Mouse (Mus musculus): Measurements from ENCODE around the gene Prkce.

- TF ChIP-seq POLR2A (IDR thresholded peaks at IDR 0.05; ENCODE audit: borderline replicate concordance, extremely low read depth, insufficient read depth, insufficient read length, poor library complexity, severe bottlenecking) (no peak), CTCF (IDR thresholded peaks at IDR 0.05; ENCODE audit: borderline replicate concordance, extremely low read depth, insufficient read depth, insufficient read length) (no peak)
These were observed 502.2 kb downstream of the Prkce start for GRCm38 (mm10) chr17:86669641-86670373.

All from brain, embryonic 14.5 days (tissue).